Comparison of ENCODE assay signal across 31 mouse cellular contexts in the genomic region with DNA sequence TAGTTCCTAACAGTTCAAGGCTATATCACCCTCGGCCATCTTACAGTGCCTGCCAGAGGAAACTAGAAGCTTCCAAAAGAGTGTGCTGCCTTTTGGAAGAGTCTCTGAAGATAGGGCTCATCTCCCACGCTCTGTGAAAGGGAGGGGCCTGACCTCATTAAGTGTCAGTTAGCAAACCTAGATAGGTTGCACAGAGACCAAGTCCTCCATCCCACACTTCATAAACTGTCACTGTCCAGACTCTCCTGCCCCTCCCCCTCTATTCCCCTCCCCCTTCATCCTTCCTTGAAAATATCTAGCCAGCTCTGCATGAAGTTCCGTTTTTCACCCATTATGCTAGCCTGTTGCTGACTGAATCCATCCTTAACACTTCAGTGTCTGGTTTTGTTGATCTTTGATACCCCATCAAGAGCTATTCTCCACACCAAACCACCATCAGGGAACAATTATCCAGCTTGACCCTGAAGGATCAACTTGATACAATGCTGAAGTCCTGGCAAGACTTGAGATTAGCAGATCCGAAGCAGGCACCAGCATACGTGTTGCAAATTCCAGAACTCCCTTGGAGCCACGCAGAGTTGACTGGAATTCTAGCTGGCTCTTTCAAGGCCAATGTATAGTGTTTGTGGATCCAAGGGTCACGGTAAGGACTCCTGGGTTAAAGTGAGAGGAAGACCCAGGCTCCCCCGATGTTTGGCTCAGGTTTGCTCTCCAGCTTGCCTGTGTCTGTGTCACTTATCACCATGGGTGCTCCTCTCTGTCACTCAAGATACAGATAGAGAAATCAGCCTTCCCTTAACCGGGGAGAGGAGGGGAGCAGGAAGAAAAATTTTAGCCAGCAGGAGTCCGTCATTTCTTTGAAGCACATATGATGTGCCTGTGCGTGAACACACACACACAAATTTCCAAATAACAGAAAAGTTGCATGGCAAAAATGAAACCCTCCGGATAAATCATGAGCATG. TPM values are rescaled to one million over a fixed set of nuclear protein-coding genes. Genes with fewer than 3 reads are reported as not detected.
DNase-seq lines count a peak whose midpoint lies in the region; ATAC-seq and TF ChIP-seq lines count a peak whose summit lies in the region.
"Had no signal": no experiment of that assay in that cellular context is flagged by ENCODE, and none has a peak within 500 bp of the region (broad histone marks: within the 10 kb centered on the region; RNA-seq: fewer than 3 reads in every experiment).

No protein-coding gene starts in this region.

- no peak for TF ChIP-seq RAD21 in MEL (IDR thresholded peaks at IDR 0.05; ENCODE audit: low read depth, low read length)

- H3K27me3 ChIP-seq in hindbrain, embryonic 10.5 days (ENCODE audit: insufficient read depth, poor library complexity, severe bottlenecking), result no peaks in the 10 kb centered on the region
- no peaks in the 10 kb centered on the region for H3K27me3 ChIP-seq in hindbrain, postnatal 0 days (ENCODE audit: insufficient read depth, low read length)
- no peaks in the 10 kb centered on the region for H3K27me3 ChIP-seq in MEL (ENCODE audit: control insufficient read depth in 1 of 2, insufficient read depth in 2 of 2, low read length in 2 of 2)
- H3K27me3 ChIP-seq: heart, embryonic 12.5 days; hindbrain, embryonic 12.5 days; midbrain, embryonic 13.5 days had no signal

- intact Hi-C loops in left cerebral cortex, postnatal 25 days (cut with DNase I), result no loop called here

- no peak for ATAC-seq in hindbrain, postnatal 0 days
- no peak for ATAC-seq in inflammation-experienced regulatory T-cells, adult 6 months
- ATAC-seq: forebrain, embryonic 14.5 days; midbrain, embryonic 13.5 days had no signal

- H3K79me2 ChIP-seq in MEL (ENCODE audit: control insufficient read depth, insufficient read depth, low read length, poor library complexity), result no peaks in the 10 kb centered on the region

- H3K4me1 ChIP-seq in hindbrain, embryonic 10.5 days (replicated peaks), result no peaks in the 10 kb centered on the region
- H3K4me1 ChIP-seq in hindbrain, postnatal 0 days (ENCODE audit: insufficient read depth, low read length), result no peaks in the 10 kb centered on the region
- H3K4me1 ChIP-seq in MEL (ENCODE audit: control insufficient read depth in 1 of 2, insufficient read depth in 2 of 2, low read length in 2 of 2), result peaks cover 41 to 43% of the 10 kb centered on the region in 2 experiments
- H3K4me1 ChIP-seq: heart, embryonic 12.5 days; hindbrain, embryonic 12.5 days; midbrain, embryonic 13.5 days had no signal

- H3K4me3 ChIP-seq in hindbrain, embryonic 10.5 days, result no peak overlapping the region
- H3K4me3 ChIP-seq in hindbrain, postnatal 0 days (ENCODE audit: low read length), result no peak overlapping the region
- H3K4me3 ChIP-seq in MEL (ENCODE audit: control insufficient read depth in 1 of 2, insufficient read depth in 1 of 2, low read depth in 2 of 2, low read length in 2 of 2), result peak overlapping the region; percentile 16 to 46
- H3K4me3 ChIP-seq: heart, embryonic 12.5 days; hindbrain, embryonic 12.5 days; midbrain, embryonic 13.5 days had no signal

- H3K36me3 ChIP-seq in hindbrain, embryonic 10.5 days, result no peaks in the 10 kb centered on the region
- no peaks in the 10 kb centered on the region for H3K36me3 ChIP-seq in hindbrain, postnatal 0 days (ENCODE audit: insufficient read depth, low read length)
- H3K36me3 ChIP-seq in MEL (ENCODE audit: control insufficient read depth in 1 of 2, insufficient read depth in 2 of 2, low read length in 2 of 2), result peaks cover 0 to 49% of the 10 kb centered on the region in 2 experiments; a peak in 2 of 4 replicates
- H3K36me3 ChIP-seq: heart, embryonic 12.5 days; hindbrain, embryonic 12.5 days; midbrain, embryonic 13.5 days had no signal

- DNase-seq in hindbrain, embryonic 10.5 days (ENCODE audit: low spot score), result peak; percentile 29
- DNase-seq in hindbrain, postnatal 0 days (ENCODE audit: low spot score), result no peak
- DNase-seq in MEL (ENCODE audit: low read depth, low spot score), result peak; percentile 90
- DNase-seq in embryo, embryonic 10.5 days (ENCODE audit: low spot score), result peak; percentile 49
- DNase-seq in hindlimb bud, embryonic 11.5 days (ENCODE audit: extremely low spot score, low read depth, low spot score), result peak; percentile 26
- no peak for DNase-seq in left cerebral cortex, postnatal 25 days (ENCODE audit: low spot score in 2 of 2)
- DNase-seq in frontal cortex, postnatal 25 days (ENCODE audit: low spot score in 2 of 2), result no peak
- DNase-seq: adrenal gland, postnatal 14 days; cerebellum, adult 8-10 months; gastrocnemius, postnatal 14 days; heart, adult 18-20 months; heart, postnatal 10 days; kidney, adult 8-10 months; kidney, postnatal 10 days; lung, postnatal 4 days; thymus, adult 18-20 months; thymus, postnatal 4 days had no signal

- no peak overlapping the region for H3K9ac ChIP-seq in hindbrain, postnatal 0 days (replicated peaks; ENCODE audit: low read length)
- peak overlapping the region; percentile 27 for H3K9ac ChIP-seq in MEL (ENCODE audit: control insufficient read depth, low read depth, low read length, poor library complexity, severe bottlenecking)
- H3K9ac ChIP-seq: heart, embryonic 12.5 days; hindbrain, embryonic 12.5 days; midbrain, embryonic 13.5 days had no signal

- TF ChIP-seq CTCF in hindbrain, postnatal 0 days (IDR thresholded peaks at IDR 0.05; ENCODE audit: low read depth), result no peak
- no peak for TF ChIP-seq CTCF in MEL (IDR thresholded peaks at IDR 0.05 in 2 of 3, conservative IDR thresholded peaks at IDR 0.05 in 1 of 3; ENCODE audit: control insufficient read depth in 1 of 3, insufficient read depth in 1 of 3, low read depth in 2 of 3, low read length in 3 of 3, poor library complexity in 1 of 3, severe bottlenecking in 1 of 3)

- H3K4me2 ChIP-seq in hindbrain, postnatal 0 days (ENCODE audit: low read depth, low read length), result no peak overlapping the region
- H3K4me2 ChIP-seq: heart, embryonic 12.5 days; hindbrain, embryonic 12.5 days; midbrain, embryonic 13.5 days had no signal

- peak; percentile 83 to 89 for TF ChIP-seq EP300 in MEL (IDR thresholded peaks at IDR 0.05; ENCODE audit: low read depth in 1 of 2, low read length in 2 of 2)

- H3K9me3 ChIP-seq in hindbrain, embryonic 10.5 days, result no peaks in the 10 kb centered on the region
- no peaks in the 10 kb centered on the region for H3K9me3 ChIP-seq in hindbrain, postnatal 0 days (ENCODE audit: low read length)
- no peaks in the 10 kb centered on the region for H3K9me3 ChIP-seq in MEL (replicated peaks; ENCODE audit: insufficient read depth, low read length)
- H3K9me3 ChIP-seq: heart, embryonic 12.5 days; hindbrain, embryonic 12.5 days; midbrain, embryonic 13.5 days had no signal

- WGBS in hindbrain, embryonic 10.5 days, result 71% methylated on average over 12 of the region's 12 CpGs
- 77% methylated on average over 12 of the region's 12 CpGs for WGBS in hindbrain, postnatal 0 days

- TF ChIP-seq POLR2A in MEL (IDR thresholded peaks at IDR 0.05; ENCODE audit: control insufficient read depth in 1 of 2, insufficient read depth in 1 of 2, low read depth in 1 of 2, low read length in 2 of 2, poor library complexity in 1 of 2), result peak in 1 of 2 experiments; percentile 53; a peak in 2 of 4 replicates

- H3K27ac ChIP-seq in hindbrain, embryonic 10.5 days, result no peak overlapping the region
- no peak overlapping the region for H3K27ac ChIP-seq in hindbrain, postnatal 0 days
- H3K27ac ChIP-seq in MEL (ENCODE audit: control insufficient read depth, low read depth, low read length), result peak overlapping the region; percentile 65
- H3K27ac ChIP-seq: hindbrain, embryonic 12.5 days; midbrain, embryonic 13.5 days had no signal

TF ChIP-seq in MEL, 35 proteins besides CTCF, POLR2A, EP300 and RAD21 (continues in another document):
- no peak for TF ChIP-seq UBTF (IDR thresholded peaks at IDR 0.05; ENCODE audit: borderline replicate concordance, insufficient read depth, low read depth, low read length)
- TF ChIP-seq CHD2 (IDR thresholded peaks at IDR 0.05; ENCODE audit: low read length), result peak; percentile 94
- TF ChIP-seq GABPA (IDR thresholded peaks at IDR 0.05; ENCODE audit: low read depth, low read length), result no peak
- TF ChIP-seq RCOR1 (IDR thresholded peaks at IDR 0.05; ENCODE audit: low read depth, low read length), result peak; percentile 73
- TF ChIP-seq JUND (IDR thresholded peaks at IDR 0.05; ENCODE audit: low read depth, low read length), result peak; percentile 78
- no peak for TF ChIP-seq CHD1 (IDR thresholded peaks at IDR 0.05; ENCODE audit: low read depth, low read length)
- TF ChIP-seq SMC3 (IDR thresholded peaks at IDR 0.05; ENCODE audit: low read depth, low read length), result peak; percentile 19
- 0 out of 2 replicates have a peak, but pooled peaks have one; percentile 65 for TF ChIP-seq ZMIZ1 (IDR thresholded peaks at IDR 0.05; ENCODE audit: low read depth, low read length)
- TF ChIP-seq MXI1 (IDR thresholded peaks at IDR 0.05; ENCODE audit: low read depth, low read length), result peak; percentile 18; the same call in 1 of the 2 replicates
- TF ChIP-seq MAZ (IDR thresholded peaks at IDR 0.05; ENCODE audit: low read depth, low read length), result peak; percentile 83
- TF ChIP-seq USF1 (IDR thresholded peaks at IDR 0.05; ENCODE audit: low read depth, low read length), result no peak
- TF ChIP-seq HCFC1 (IDR thresholded peaks at IDR 0.05; ENCODE audit: low read depth, low read length), result peak; percentile 55; the same call in 1 of the 2 replicates
- peak; percentile 30; the same call in 1 of the 2 replicates for TF ChIP-seq TAL1 (IDR thresholded peaks at IDR 0.05; ENCODE audit: low read length)

RNA-seq across cellular contexts. Expression of gene Qdpr, which starts 27.9 kb away (rescaled TPM):
- polyA plus RNA-seq in hindbrain, embryonic 10.5 days (2016; fragmentation: Nextera tagmentation; extraction: Ambion mirVana), result 123 and 130 TPM in 2 replicates
- 56.4 and 58.1 TPM in 2 replicates for total RNA-seq in hindbrain, postnatal 0 days (2014; rRNA removed)
- polyA plus RNA-seq in hindbrain, postnatal 0 days (2015; fragmentation: Nextera tagmentation; extraction: Ambion mirVana), result 160 and 165 TPM in 2 replicates
- 113 and 119 TPM in 2 replicates for total RNA-seq in MEL (2012; rRNA removed)
- polyA plus RNA-seq in MEL (2012; ENCODE audit: insufficient read depth in 1 of 2, insufficient read length in 2 of 2, low read depth in 1 of 2, low replicate concordance in 2 of 2, missing spikeins in 1 of 2), result 100 to 1,000 TPM in 1 of 2 experiments, not detected in 1; 226 TPM
- 100 to 1,000 TPM; 101 to 104 TPM for total RNA-seq in left cerebral cortex, postnatal 25 days (2021)
- polyA plus RNA-seq in inflammation-experienced regulatory T-cells, adult 6 months (2017; shearing (Covaris generic)), result 10 to 100 TPM; 35.3 to 59.3 (median 52.5) TPM

RNA-seq across cellular contexts. Expression of gene Clrn2, which starts 31.4 kb away (rescaled TPM):
- 0.27 TPM in 1 of 2 replicates, not detected in the other for polyA plus RNA-seq in hindbrain, embryonic 10.5 days (2016; fragmentation: Nextera tagmentation; extraction: Ambion mirVana)
- not detected in 2 replicates for total RNA-seq in hindbrain, postnatal 0 days (2014; rRNA removed)
- 0.32 and 0.36 TPM in 2 replicates for polyA plus RNA-seq in hindbrain, postnatal 0 days (2015; fragmentation: Nextera tagmentation; extraction: Ambion mirVana)
- not detected in 2 replicates for total RNA-seq in MEL (2012; rRNA removed)
- polyA plus RNA-seq in MEL (2012; ENCODE audit: insufficient read depth in 1 of 2, insufficient read length in 2 of 2, low read depth in 1 of 2, low replicate concordance in 2 of 2, missing spikeins in 1 of 2), result not detected
- total RNA-seq in left cerebral cortex, postnatal 25 days (2021), result under 1 TPM; 0.37 to 0.53 TPM
- not detected for polyA plus RNA-seq in inflammation-experienced regulatory T-cells, adult 6 months (2017; shearing (Covaris generic))
- total RNA-seq: adrenal gland, postnatal 14 days; ES-E14; gastrocnemius, postnatal 14 days; heart, adult 18-20 months; heart, postnatal 10 days; liver, adult 2 months; monocyte, adult 5-6 weeks had no signal
- polyA plus RNA-seq: forebrain, embryonic 14.5 days; heart, embryonic 12.5 days; intestine, embryonic 14.5 days; limb, embryonic 11.5 days; liver, adult 2 months; liver, embryonic 16.5 days; midbrain, embryonic 13.5 days; neural tube, embryonic 11.5 days; small intestine, adult 2 months; stomach, embryonic 16.5 days had no signal

Comparison
In these comparisons a context has a peak if more than half of its experiments do, and no peak if none do; other contexts are left out.
1. DNase-seq: peak in hindbrain, embryonic 10.5 days (single experiment), MEL (single experiment), embryo, embryonic 10.5 days (single experiment) and hindlimb bud, embryonic 11.5 days (single experiment); none in hindbrain, postnatal 0 days (single experiment), left cerebral cortex, postnatal 25 days (0 of 2) and frontal cortex, postnatal 25 days (0 of 2).
2. H3K4me3 ChIP-seq: peak in MEL (2 of 2); none in hindbrain, embryonic 10.5 days (single experiment) and hindbrain, postnatal 0 days (single experiment).